Mouse (Mus musculus) fat pad, adult 2 months (tissue): ENCODE results near the gene Avpr1a.

Experiments used
- DNase-seq: peaks from one replicate; pipeline ENCODE4 v3.0.0-alpha.2; 2011; ENCODE audit warnings: low read depth, low spot score; ENCODE audit errors: extremely low read depth

Avpr1a gene

GRCm38 (mm10) chr10:122447861-122448716 is at the start of gene Avpr1a:
Avpr1a (plus strand) TSS chr10:122448499.
- DNase-seq, result no peak

DNA sequence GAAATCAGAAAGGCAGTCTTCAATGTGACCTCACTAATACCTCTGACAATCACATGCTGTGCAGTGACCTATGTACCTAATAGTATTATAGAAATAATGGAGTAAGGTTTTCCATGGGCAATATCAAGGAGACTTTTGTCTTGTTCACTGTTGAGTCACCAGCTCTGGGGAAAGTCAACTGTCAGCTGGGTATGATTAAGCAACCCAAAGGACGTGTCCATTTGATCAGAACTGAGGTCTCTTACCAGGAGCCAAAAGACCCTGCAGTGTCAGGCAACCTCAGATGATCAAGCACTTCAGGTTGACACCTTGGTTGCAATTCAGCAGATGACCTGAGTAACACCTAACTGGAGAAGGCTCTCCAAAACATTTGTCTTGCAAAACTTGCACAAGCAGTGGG is 46.0 kb upstream of the Avpr1a start:
- peak; percentile 65 for DNase-seq

DNA sequence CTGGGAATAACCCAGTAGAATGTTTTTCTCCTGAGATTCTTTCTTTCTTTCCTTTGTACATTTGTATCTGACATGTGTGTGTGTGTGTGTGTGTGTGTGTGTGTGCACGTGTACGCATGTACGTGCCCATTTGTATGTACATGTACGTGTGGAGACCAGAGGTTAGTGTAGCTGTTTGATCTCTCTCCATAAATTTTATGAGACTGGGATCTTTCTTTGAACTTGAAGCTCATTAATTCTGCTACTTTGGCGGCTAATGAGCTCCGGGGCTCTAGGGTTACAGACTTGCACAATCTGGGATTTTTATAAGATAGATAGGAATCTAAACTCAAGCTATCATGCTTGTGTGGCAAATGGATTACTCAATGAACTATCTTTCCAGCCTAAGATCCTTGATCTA is 42.0 kb upstream of the Avpr1a start:
- peak; percentile 80 for DNase-seq

- DNase-seq, result no peak
Measured at GRCm38 (mm10) chr10:122408697-122409409, 39.4 kb upstream of the Avpr1a start.

DNA sequence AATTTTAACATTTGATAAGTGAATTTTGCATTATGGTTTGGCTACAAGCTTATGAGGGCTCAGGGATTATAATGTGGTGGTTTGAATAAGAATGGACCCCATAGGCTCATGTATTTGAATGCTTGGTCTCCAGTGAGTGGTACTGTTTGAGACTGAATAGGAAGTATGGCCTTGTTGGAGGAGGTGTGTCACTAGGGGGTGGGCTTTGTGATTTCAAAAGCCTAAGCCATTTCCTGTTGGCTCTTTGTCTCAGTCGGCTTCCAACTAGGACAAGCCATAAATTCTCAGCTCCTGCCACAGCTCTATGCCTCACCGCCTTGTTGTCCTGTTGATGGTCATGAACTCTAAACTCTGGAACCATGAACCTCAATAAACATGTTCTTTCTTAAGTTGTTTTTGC is 37.5 kb upstream of the Avpr1a start:
- no peak for DNase-seq

DNA sequence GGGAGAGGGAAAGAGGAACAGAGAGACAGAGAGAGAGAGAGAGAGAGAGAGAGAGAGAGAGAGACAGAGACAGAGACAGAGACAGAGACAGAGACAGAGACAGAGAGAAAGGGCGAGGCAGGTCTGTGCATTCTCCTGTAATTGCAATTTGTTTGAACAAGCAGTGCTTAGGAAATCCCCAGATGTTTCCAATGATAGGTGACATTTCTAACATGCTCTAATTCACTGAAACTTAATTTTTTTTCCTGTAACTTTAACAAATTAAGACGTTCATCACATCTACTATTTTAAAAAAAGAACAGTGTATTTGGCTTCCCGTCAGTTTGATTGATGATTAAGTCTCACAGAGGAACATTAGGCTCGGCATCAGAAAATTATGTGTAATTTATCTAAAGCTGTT is 15.6 kb upstream of the Avpr1a start:
- no peak for DNase-seq

DNA sequence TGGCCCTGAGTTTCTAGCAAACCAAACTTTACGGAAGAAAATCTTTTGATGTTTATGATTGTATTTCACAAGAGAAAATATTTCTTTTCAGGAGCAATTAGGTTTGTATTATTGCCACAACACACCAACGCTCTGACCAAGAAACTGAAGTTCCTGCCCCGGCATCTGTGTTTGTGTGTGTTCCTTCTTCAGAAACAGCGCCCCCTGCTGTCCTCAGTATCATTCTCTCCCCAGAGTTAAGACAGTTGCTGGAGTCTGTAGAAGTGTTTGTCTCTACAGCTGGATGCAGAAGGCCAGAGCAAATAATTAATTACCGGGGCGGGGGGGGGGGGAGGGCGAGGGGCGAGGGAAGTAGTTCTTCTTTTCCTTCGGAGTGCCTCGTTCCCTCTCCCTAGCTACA is 1.0 kb upstream of the Avpr1a start:
- peak; percentile 36 for DNase-seq

DNA sequence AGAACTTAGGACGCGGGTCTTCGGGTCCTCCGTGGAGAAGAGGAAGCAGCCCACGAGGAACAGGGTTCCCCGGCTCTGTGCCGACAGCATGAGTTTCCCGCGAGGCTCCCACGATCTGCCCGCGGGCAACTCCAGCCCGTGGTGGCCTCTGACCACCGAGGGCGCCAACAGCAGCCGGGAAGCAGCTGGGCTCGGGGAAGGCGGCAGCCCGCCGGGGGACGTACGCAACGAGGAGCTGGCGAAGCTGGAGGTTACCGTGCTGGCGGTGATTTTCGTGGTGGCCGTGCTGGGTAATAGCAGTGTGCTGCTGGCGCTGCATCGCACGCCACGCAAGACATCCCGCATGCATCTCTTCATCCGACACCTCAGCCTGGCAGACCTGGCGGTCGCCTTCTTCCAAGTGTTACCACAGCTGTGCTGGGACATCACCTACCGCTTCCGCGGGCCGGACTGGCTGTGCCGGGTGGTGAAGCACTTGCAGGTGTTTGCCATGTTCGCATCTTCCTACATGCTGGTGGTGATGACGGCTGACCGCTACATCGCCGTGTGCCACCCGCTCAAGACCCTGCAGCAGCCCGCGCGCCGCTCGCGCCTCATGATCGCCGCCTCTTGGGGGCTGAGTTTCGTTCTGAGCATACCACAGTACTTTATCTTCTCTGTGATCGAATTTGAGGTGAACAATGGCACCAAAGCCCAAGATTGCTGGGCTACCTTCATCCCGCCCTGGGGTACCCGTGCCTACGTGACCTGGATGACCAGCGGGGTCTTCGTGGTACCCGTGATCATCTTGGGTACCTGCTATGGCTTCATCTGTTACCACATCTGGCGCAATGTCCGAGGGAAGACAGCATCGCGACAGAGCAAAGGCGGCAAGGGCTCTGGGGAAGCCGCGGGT is 665 bp downstream of the Avpr1a start:
- no peak for DNase-seq

GRCm38 (mm10) chr10:122449856-122450255 is 1.6 kb downstream of the Avpr1a start:
- no peak for DNase-seq

DNA sequence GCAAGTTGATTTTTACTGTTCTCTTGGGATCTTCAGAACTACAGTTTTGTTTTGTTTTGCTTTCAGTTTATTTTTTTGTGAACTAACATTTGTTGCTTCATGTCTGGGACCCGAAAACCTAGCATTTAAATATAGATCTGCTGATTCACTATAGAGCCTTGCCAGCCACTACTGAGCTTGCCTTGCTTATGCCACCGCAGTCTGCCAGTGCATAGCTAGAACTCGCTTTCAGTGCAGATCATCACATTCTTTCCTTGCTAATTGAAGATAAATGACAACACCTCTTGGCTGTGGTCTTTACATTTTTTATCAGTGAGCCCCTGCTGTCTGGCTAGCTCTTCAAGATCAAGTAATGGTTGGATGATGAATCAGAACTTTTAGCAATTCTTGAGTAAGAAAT is 5.2 kb downstream of the Avpr1a start:
- DNase-seq, result no peak

DNA sequence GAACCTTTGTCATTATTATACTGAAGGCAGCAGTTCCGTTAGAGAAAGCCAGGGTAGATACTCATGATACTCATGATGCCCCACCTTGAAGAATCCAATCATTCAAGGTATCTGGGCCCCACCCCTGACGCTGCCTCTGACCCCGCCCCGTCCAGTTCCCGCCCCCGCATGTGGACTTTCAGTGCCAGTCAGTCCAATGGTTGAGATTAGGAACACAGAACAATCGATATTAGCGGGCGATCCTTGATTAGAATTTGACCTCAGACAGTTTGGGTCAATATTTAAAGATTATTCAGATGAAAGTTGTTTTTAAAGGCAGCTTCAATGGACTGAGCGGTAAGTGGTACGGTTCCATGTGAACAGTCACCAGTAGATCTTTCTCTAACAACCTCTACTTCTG is 7.5 kb downstream of the Avpr1a start:
- DNase-seq, result no peak

DNA sequence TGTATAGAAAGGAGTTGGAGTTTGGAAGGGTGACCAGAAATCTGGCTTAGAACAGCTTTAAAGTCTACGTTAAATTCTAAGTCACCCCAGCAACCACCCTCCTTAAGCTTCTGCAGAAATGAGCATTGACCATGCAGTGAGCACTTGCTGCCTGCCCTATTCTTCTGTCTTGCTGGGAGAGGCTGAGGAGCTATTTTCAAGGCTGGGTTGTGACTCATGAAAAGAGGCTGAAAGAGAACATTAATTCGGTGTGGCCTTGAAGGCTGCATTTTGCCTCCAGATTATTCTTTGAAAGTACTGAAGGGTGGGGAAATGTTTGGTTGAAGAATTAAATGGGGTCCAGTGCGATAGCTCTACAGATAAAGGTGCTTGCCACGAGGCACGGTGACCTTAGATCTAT is 28.5 kb downstream of the Avpr1a start:
- DNase-seq, result no peak

GRCm38 (mm10) chr10:122498551-122498950 is 50.3 kb downstream of the Avpr1a start:
- no peak for DNase-seq

DNA sequence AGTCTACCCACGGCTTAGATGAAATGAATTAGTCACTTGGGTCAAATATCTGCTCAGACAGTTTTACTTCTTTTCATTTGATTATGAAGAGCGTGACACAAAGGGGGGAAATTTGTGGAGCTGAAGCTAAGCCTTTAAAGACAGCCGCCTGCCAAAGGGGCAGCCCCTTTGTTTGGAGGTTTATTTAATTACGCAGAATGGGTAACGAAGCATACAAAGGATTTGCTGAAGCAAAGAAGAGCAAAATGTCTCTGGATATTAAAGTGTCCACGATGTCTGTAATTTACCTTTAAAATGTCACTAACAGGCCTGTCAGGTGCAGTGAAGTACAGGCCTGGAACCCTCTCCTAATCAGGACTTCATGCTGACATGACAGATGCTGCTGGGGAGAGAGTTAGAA is 51.0 kb downstream of the Avpr1a start:
- no peak for DNase-seq
